Mouse (Mus musculus): ENCODE results near the gene Mrc2. TPM values are rescaled to one million over a fixed set of nuclear protein-coding genes. Genes with fewer than 3 reads are reported as not detected.
A peak's percentile ranks its signal among the peaks of the same experiment; 100 is the strongest.

The Mrc2 gene
- polyA plus RNA-seq, 1 experiment from 2014 or later: 3.8 TPM

DNA sequence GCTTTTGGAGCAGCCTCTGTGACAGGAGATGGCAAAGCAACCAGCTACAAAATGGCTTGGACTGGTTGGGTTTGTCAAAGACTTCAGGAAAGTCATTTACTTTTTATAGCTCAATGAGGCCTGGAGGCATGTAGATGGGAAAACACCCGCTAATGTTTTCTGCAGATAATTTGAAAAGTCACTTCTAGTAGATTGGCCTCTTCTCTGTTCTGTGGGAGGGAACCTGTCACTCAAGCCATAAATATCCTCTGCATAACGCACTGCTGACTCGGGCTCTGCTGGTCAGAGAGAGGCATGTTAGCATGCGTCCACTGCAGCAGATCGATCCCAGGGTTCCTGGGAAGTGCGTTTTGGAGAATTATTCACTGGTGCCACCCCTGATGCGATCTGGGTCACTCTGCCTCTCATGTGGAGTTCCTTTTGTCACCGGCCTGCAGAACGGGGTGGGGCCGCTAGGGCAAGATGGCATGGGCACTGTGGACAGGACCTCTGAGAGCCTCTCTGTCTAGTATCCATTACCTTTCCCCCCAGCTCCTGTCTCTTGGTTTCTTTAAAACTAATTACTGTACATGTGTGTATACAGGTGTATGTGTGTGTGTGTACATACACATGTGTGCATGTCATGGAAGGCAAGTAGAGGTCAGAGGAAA, 82.2 kb downstream of the Mrc2 start:
- Histone ChIP-seq H3K9me3 (ENCODE audit: control insufficient read depth, low read length) (no peaks in the 10 kb centered on the region), H3K4me2 (ENCODE audit: low read length) (no peak overlapping the region), H3K27me3 (ENCODE audit: control insufficient read depth, insufficient read depth, low read length) (no peaks in the 10 kb centered on the region), H3K4me3 (replicated peaks; ENCODE audit: low read depth, low read length) (no peak overlapping the region), H3K27ac (replicated peaks; ENCODE audit: low read depth, low read length) (no peak overlapping the region), H3K4me1 (ENCODE audit: control insufficient read depth, insufficient read depth, low read length) (no peaks in the 10 kb centered on the region), H3K9ac (replicated peaks; ENCODE audit: low read length) (no peak overlapping the region), H3K36me3 (ENCODE audit: control insufficient read depth, insufficient read depth, low read length) (no peaks in the 10 kb centered on the region)
- 81% methylated on average over 10 of the region's 10 CpGs for WGBS
- DNase-seq (no peak), ATAC-seq (ENCODE audit: low FRiP score, low TSS enrichment) (no peak)

DNA sequence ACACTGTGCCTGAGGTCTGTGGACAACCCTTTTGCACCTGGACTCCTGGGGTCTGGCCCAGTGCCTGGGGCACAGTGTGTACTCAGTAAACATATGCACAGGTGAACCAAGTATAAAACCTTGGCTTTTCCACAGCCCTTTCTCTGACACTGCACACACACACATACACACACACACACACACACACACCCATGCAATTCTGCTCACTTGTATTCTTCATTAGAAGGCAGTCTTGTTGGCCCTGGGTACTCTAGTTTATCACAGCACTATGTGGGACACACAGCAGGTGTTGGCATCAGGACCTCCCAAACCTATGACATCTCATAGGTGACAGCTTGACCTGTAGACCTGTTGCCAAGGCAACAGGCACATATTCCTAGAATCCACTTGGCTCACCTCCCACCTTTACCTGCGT, 83.4 kb downstream of the Mrc2 start:
- Histone ChIP-seq H3K27ac (replicated peaks; ENCODE audit: low read depth, low read length) (no peak overlapping the region), H3K4me3 (replicated peaks; ENCODE audit: low read depth, low read length) (no peak overlapping the region), H3K9me3 (ENCODE audit: control insufficient read depth, low read length) (no peaks in the 10 kb centered on the region), H3K36me3 (ENCODE audit: control insufficient read depth, insufficient read depth, low read length) (no peaks in the 10 kb centered on the region), H3K4me2 (ENCODE audit: low read length) (no peak overlapping the region), H3K27me3 (ENCODE audit: control insufficient read depth, insufficient read depth, low read length) (no peaks in the 10 kb centered on the region), H3K9ac (replicated peaks; ENCODE audit: low read length) (no peak overlapping the region), H3K4me1 (ENCODE audit: control insufficient read depth, insufficient read depth, low read length) (no peaks in the 10 kb centered on the region)
- no peak for ATAC-seq (ENCODE audit: low FRiP score, low TSS enrichment)
- no peak for DNase-seq
- WGBS: 90% methylated on average over 1 of the region's 1 CpGs

DNA sequence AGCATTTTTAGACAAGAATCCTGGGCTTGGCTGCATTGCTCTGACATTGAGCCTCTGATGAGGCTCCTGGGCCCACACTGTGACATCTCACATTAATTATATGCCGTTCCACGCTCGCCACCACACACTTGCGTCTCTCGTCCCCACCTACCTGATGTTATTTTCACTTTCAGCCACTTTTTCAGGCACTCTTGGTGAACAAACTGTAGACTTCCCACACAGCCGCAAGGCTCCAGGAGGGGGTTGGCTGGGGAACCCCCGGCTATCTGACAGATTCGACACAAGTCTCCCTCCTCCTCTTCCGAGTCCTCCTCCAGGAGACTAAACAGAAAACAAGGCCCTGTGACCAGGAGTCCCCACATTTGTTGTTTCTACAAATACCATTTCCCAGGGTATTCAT, 92.8 kb downstream of the Mrc2 start:
- Histone ChIP-seq H3K27ac (replicated peaks; ENCODE audit: low read depth, low read length) (no peak overlapping the region), H3K9me3 (ENCODE audit: control insufficient read depth, low read length) (no peaks in the 10 kb centered on the region), H3K36me3 (ENCODE audit: control insufficient read depth, insufficient read depth, low read length) (no peaks in the 10 kb centered on the region), H3K4me2 (ENCODE audit: low read length) (no peak overlapping the region), H3K9ac (replicated peaks; ENCODE audit: low read length) (no peak overlapping the region), H3K27me3 (ENCODE audit: control insufficient read depth, insufficient read depth, low read length) (no peaks in the 10 kb centered on the region), H3K4me1 (ENCODE audit: control insufficient read depth, insufficient read depth, low read length) (no peaks in the 10 kb centered on the region), H3K4me3 (replicated peaks; ENCODE audit: low read depth, low read length) (no peak overlapping the region)
- ATAC-seq (ENCODE audit: low FRiP score, low TSS enrichment) (no peak), DNase-seq (no peak)
- WGBS: 79% methylated on average over 9 of the region's 9 CpGs

DNA sequence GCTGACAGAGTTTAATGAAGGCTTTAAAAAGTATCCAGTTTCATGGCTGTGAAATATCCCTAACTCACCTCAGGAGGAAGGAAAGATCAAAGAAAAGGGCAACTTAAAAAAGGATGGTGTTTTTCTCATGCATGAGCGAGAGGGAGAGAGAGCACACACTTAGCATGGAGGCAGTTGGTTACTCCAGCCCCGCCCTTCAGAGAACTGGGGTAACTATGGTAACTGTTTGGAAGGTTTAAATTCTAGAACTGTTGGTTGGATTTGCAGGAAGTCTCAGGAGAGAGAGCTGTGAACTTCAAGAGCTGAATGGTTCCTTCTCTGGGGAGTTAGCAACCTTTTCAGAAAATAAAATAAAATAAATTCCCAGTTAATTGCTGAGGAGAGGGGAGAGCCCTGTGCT, 96.2 kb downstream of the Mrc2 start:
- Histone ChIP-seq H3K36me3 (ENCODE audit: control insufficient read depth, insufficient read depth, low read length) (no peaks in the 10 kb centered on the region), H3K27ac (replicated peaks; ENCODE audit: low read depth, low read length) (no peak overlapping the region), H3K4me1 (ENCODE audit: control insufficient read depth, insufficient read depth, low read length) (no peaks in the 10 kb centered on the region), H3K4me2 (ENCODE audit: low read length) (no peak overlapping the region), H3K9me3 (ENCODE audit: control insufficient read depth, low read length) (no peaks in the 10 kb centered on the region), H3K9ac (replicated peaks; ENCODE audit: low read length) (no peak overlapping the region), H3K27me3 (ENCODE audit: control insufficient read depth, insufficient read depth, low read length) (no peaks in the 10 kb centered on the region), H3K4me3 (replicated peaks; ENCODE audit: low read depth, low read length) (no peak overlapping the region)
- ATAC-seq (ENCODE audit: low FRiP score, low TSS enrichment) (no peak), DNase-seq (peak; percentile 60)
- WGBS: 28% methylated on average over 2 of the region's 2 CpGs

DNA sequence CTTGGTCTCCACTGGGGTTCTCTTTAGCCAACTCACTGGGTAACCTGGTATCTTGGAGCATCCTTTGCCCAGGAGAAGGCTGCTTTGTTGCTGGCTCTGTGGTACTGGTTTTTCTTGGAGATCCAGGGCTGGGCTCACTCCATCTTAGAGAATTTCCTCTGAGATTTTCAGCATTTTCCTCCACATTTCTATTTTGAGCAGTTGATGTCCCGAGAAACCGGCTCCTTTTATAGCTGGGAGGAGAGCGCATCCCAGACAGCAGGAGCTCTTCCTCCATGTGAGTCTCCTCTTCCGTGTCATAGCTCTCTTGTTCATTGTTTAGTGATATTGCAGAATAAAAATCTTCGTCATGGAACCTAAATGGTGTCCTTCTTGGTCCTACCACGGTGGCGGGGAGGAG, 97.8 kb downstream of the Mrc2 start:
- no peaks in the 10 kb centered on the region for H3K27me3 ChIP-seq (ENCODE audit: control insufficient read depth, insufficient read depth, low read length)
- H3K27ac ChIP-seq (replicated peaks; ENCODE audit: low read depth, low read length): no peak overlapping the region
- 92% methylated on average over 7 of the region's 7 CpGs for WGBS
- H3K9ac ChIP-seq (replicated peaks; ENCODE audit: low read length): no peak overlapping the region
- DNase-seq: no peak
- no peaks in the 10 kb centered on the region for H3K4me1 ChIP-seq (ENCODE audit: control insufficient read depth, insufficient read depth, low read length)
- no peaks in the 10 kb centered on the region for H3K9me3 ChIP-seq (ENCODE audit: control insufficient read depth, low read length)
- no peak for ATAC-seq (ENCODE audit: low FRiP score, low TSS enrichment)
- H3K4me3 ChIP-seq (replicated peaks; ENCODE audit: low read depth, low read length): no peak overlapping the region
- no peaks in the 10 kb centered on the region for H3K36me3 ChIP-seq (ENCODE audit: control insufficient read depth, insufficient read depth, low read length)
- no peak overlapping the region for H3K4me2 ChIP-seq (ENCODE audit: low read length)

Other genes starting within 250 kb of the Mrc2 start
- gene Efcab3, start 229.1 kb upstream of the Mrc2 start, polyA plus RNA-seq (2014; fragmentation: Nextera tagmentation; extraction: Ambion mirVana): not detected in 2 replicates
- 29.2 and 30.9 TPM in 2 replicates for gene Mettl2, start 166.2 kb upstream of the Mrc2 start, polyA plus RNA-seq (2014; fragmentation: Nextera tagmentation; extraction: Ambion mirVana)
- gene Gm10842, start 145.8 kb upstream of the Mrc2 start, polyA plus RNA-seq (2014; fragmentation: Nextera tagmentation; extraction: Ambion mirVana): not detected in 2 replicates
- gene Tlk2, start 113.8 kb upstream of the Mrc2 start, polyA plus RNA-seq (2014; fragmentation: Nextera tagmentation; extraction: Ambion mirVana): 27.0 and 29.3 TPM in 2 replicates
- 0.21 and 0.22 TPM in 2 replicates for gene March10, start 164.1 kb downstream of the Mrc2 start, polyA plus RNA-seq (2014; fragmentation: Nextera tagmentation; extraction: Ambion mirVana)

Measured in midbrain, embryonic 14.5 days (tissue).